Mouse (Mus musculus): Measurements from ENCODE around the gene Pigs.

Pigs gene

DNA sequence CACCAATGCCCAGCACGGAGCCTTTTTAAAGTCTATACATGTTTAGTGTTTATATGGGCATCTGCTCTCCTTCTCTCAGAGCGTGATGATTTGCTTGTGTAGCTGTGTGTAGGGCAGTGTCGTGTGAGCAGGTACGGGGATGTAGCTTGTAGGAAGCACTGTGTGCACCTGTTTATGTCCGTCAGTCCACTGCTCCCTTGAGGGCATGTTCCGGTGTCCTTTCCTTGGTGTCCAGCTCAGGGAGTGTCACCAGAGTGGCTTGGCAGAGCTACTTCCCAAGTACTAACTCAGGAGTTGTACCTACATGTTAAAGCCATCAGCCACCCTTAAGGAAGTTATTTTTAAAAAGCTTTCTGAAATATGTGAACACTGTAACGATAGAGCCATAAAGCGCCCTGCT is 8.8 kb downstream of the Pigs start:
- no peak for DNase-seq (ENCODE audit: low read depth)

DNA sequence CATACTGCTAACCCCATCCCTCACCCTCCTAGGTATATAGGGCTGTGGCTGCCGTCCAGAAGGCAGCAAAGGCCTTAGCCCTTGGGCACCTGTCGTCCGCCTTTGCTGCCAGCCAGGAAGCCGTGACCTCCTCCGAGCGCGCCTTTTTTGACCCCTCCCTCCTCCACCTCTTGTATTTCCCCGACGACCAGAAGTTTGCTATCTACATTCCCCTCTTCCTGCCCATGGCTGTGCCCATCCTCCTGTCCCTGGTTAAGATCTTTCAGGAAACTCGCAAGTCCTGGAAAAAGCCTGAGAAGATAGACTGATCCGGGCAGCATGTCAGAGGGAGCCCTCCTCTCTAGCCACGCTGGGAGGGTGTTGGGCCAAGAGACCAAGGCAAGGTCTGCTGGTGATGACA is 13.5 kb downstream of the Pigs start:
- DNase-seq (ENCODE audit: low read depth) = no peak

GRCm38 (mm10) chr11:78343381-78344327 is 15.4 kb downstream of the Pigs start, which contains the start of gene Unc119:
TSS of gene Unc119 (plus strand) at chr11:78343482.
- peak; percentile 71 for DNase-seq (ENCODE audit: low read depth)

DNA sequence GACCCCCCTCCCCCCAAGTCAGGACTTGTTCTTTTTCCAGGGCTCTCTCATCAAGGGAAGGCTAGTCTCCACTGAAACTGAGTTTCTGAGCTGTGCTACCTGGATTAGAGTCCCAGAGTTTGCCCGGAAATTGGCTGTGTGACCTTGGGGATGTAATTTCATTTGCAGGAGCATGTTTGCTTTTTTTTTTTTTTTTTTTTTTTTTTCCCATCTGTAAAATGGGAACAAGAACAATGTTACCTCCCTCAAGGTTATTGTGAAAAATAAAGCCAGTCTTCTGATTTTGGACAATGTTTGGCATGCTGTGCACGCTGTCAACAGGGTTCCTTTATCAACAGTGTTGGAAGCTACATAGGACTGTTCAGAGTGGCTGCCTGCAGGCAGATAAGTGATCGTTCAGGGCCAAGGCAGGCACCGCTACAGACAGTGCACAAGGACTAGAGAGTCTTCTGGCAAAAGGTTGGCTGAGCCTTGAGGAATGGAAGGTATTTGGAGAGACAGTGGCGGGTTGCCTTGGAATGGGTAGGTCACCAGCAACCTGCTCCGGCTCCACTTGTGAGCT is 16.2 kb downstream of the Pigs start:
- DNase-seq (ENCODE audit: low read depth) = peak; percentile 34

GRCm38 (mm10) chr11:78344890-78345715 is 16.9 kb downstream of the Pigs start:
- peak; percentile 63 for DNase-seq (ENCODE audit: low read depth)

DNA sequence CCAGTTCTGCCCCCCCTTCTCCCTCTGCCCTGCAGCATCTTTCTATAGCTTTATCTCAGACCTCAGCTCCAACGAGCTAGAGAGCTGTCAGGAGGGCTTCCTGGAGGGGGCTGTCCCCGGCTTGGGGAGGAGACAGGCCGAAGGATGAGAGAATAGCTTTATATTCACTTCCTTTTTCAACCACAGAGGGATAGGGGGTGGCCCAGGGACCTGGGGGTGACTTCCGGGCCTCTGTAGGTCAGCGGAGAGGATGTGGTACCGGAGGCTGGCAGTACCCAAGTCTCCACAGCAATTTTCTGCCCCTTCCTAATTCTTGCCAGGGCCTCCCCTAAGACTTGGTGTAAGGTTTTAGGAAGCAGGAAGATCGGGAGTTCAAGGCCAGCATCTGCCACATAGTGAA is 17.6 kb downstream of the Pigs start:
- DNase-seq (ENCODE audit: low read depth) = peak; percentile 98

GRCm38 (mm10) chr11:78346326-78347069 is 18.3 kb downstream of the Pigs start:
- DNase-seq (ENCODE audit: low read depth) = no peak

- DNase-seq (ENCODE audit: low read depth) = peak; percentile 87
Measured at GRCm38 (mm10) chr11:78347070-78347754, 19.0 kb downstream of the Pigs start.

DNA sequence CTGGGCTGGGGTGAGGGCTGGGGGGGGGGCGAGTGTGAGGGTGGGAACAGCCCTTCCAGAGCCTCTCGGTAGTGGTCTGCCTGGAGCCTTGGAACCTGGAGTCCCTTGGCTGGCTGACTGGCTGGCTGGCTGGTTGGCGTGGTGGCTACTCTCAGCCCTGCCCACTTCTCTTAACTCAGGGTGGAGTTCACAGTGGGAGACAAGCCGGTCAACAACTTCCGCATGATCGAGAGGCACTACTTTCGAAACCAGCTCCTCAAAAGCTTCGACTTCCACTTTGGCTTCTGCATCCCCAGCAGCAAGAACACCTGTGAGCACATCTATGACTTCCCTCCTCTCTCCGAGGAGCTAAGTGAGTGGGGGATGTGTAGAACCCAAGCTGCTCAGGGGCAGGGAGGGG is 19.7 kb downstream of the Pigs start:
- DNase-seq (ENCODE audit: low read depth) = no peak

DNA sequence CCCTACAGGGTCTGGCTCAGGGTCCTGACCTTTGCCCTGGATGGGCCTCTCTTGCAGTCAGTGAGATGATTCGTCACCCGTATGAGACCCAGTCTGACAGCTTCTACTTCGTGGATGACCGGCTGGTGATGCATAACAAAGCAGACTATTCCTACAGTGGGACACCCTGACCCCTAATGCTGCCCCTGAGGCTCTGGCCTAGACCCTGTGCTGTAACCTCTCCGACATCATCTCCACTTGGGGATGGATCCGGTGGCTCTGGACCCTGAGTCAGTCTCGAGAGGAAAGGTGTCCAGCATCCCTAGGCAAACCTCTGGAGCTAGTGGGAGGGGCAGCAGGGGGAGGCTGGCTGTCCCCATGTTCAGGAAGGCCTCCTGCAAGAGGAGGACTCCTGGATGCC is 20.3 kb downstream of the Pigs start:
- no peak for DNase-seq (ENCODE audit: low read depth)

GRCm38 (mm10) chr11:78349441-78350358 is 21.5 kb downstream of the Pigs start:
- DNase-seq (ENCODE audit: low read depth) = peak; percentile 31

- DNase-seq (ENCODE audit: low read depth) = peak; percentile 58
Measured at GRCm38 (mm10) chr11:78353081-78353480, 24.9 kb downstream of the Pigs start.

DNA sequence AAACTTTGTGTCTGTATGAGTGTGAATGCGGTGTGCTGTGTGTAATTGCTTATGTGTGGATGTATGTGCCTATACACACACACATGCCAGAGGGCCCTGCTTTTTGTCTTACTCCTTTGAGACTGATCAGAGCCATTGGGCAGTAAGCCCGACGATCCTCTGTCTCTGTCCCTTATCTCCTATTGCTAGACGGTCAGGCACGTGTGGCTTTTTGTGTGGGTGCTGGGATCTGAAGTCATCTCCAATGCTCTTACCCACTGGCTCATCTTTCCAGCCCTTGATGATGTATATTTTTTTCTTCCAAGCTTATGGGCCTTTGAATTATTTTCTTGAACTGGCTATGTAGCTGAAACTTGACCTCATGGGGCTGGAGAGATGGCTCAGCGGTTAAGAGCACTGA is 26.7 kb downstream of the Pigs start:
- DNase-seq (ENCODE audit: low read depth) = no peak

DNA sequence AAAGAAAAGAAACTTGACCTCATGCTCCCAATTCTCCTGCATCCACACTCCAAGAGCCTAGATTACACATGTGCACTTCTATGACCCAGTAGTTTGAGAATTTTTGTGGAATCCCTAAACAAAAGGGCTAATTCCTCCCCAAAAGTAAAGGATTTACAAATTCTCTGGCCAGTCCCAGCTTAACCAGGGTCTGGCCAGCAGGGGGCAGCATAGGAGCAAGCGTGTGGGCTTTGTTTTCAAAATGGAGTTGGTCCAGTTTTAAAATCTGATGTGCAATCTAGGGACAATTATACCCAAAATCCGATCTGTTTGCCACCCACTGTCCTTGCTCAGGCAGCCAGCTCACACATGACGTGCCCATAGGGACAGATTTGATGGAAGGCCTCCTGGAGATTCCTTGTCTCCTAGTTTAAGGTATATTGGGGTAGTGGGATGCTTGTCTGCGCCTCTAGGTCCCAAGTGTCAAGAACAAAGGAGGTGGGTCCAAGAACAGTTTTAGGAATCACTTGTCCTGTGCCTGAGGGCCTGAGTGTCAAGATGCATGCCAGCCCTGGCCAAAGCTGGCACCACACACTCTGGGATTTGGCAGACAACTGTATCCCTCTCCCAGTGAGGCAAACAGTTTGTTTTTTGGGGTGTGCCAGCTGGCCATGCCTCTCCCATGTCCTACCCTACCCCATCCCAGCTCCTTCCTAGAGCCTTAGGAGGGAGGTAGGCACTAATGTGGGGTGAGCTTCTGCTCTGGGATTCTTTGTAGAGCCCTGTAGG is 27.4 kb downstream of the Pigs start:
- peak; percentile 74 for DNase-seq (ENCODE audit: low read depth)

DNA sequence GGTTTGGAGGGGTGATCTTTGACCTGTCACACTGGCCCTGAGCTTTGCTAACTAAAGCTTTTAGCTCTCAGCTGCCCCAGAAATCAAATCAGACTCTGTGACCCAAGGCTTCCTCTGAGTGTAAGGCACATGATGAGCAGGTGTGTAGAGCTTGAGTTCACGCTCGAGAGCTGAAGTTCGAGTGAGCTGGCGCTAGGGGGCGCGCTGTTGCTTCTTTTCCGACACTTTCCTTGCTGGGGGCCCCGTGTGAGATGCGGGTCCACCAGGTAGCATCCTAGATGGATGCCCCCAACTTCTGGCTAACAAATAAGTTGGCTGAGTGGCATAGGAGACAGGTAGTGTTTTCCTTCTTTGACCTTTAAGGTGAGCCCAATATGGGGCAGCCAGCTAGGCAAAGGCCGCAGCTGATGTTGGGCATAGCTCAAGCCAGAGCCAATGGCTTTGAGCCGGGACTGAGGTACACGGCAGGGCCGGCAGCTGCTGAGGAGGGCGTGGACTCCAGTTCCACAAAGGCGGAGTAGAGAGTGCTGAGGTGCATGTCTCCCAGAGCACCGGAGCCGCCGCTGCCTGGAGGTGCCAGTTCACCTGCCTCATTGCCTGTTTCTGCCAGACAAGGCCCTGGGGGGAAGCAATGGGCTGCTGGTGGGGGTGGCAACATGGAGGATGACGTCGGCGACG is 30.3 kb downstream of the Pigs start:
- DNase-seq (ENCODE audit: low read depth) = peak; percentile 59

DNA sequence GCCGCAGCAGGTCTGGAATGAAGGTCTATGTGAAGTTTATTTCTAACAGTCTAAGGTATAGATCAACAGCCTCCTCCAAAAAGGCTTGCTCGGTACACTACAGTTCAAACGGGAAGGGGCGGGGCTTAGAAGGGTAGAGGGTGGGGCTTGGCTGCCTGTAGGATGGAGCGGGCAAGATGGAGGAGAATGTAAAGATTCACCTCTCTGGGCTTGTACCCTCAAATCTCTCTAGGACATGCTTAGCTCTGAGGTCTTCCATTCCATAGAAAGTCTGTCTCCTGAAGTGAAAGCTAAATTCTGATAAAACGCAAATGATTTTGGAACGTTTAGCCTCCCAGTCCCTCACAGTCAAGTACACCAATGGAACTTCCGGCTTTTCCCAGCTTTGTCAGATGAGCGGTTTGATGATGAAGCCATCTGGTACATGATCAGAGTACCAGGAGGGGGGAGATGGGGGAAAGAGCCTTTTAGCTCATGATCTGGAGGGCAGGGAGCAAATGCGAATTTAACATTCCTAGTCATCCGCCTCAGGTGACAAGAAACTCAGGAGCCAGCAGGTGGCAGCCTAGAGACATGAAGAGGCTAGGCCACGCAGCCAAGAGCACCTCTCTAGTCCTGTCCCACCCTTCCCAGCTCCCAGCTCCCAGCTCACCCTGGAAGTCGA is 32.0 kb downstream of the Pigs start:
- DNase-seq (ENCODE audit: low read depth) = peak; percentile 88

GRCm38 (mm10) chr11:78360789-78361131 is 32.5 kb downstream of the Pigs start:
- no peak for DNase-seq (ENCODE audit: low read depth)

DNA sequence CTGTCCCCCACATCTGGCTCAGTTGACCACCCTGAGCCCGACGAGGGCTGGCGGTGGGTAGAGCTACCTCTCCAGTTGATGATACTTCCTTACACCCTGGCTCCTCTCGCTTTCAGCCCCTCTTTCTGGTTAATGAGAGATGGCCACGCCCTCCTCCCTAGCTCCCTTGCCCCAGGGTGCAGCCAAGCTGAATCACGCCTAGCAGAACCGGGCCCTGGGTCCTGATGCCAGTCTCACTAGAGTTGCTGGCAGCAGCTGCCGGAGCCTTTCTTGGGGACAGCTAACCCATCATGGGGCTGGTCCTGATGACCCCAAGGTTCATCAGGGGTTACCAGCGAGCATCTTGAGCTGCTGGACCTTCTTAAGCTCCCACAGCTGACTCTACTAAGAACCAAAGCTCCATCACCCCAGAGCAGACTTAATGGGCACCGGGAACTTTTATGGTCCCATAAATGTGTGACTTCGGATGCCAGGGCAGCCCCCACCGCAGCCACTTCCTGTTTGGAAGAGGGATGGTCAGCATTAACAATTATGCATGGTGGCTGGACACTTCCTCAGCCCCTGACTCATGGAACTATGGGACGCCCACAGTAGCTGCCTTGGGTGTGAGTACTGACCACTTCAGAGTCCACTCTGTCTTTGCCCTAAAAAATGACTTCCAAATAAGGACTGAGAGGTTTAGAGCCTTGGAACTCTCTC is 35.2 kb downstream of the Pigs start:
- DNase-seq (ENCODE audit: low read depth) = no peak

All from 416B (cell line).